In the genomic region with DNA sequence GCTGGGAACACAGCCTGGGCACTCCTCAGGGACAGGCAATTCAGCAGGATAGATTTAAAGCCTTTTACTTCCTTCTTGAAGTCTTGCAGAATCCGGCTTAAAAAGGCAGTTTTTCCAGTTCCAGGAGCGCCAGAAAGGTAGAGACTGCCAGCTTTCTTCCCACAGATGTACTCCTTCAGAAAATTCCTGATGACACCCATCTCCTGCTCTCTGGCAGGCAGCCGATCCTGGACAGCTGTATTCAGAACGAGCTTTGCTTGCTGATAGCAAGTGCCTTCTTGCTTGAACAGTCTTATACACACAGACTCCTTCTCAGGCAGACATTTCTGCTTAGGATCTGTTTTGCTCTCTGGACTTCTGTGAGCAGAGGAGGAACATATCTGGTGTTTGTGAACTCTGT, we compare ENCODE assay signal across 27 mouse cellular contexts. TPM values are rescaled to one million over a fixed set of nuclear protein-coding genes. Genes with fewer than 3 reads are reported as not detected.
"Had no signal": no experiment of that assay in that cellular context is flagged by ENCODE, and none has a peak within 500 bp of the region (broad histone marks: within the 10 kb centered on the region; RNA-seq: fewer than 3 reads in every experiment).

No protein-coding gene starts in this region.

- DNase-seq: cerebellum, adult 2 months; cerebellum, adult 8-10 months; cerebellum, adult 9-10 months; cerebellum, adult 9-11 months; cerebellum, postnatal 10 days; cerebellum, postnatal 14 days; cerebellum, postnatal 25 days; cerebellum, postnatal 36 days; embryo, embryonic 11 days; forebrain, postnatal 0 days; gastrocnemius, adult 2 months; gastrocnemius, postnatal 10 days; gastrocnemius, postnatal 14 days; gastrocnemius, postnatal 25 days; gastrocnemius, postnatal 36 days; heart, adult 18-20 months; heart, adult 2 months had no signal

- ATAC-seq: forebrain, embryonic 13.5 days; forebrain, embryonic 14.5 days; forebrain, embryonic 15.5 days; forebrain, embryonic 16.5 days; forebrain, postnatal 0 days had no signal

RNA-seq across cellular contexts. Expression of a gene that starts 27.6 kb away (rescaled TPM):
- total RNA-seq: common myeloid progenitor, adult 5-6 weeks; forebrain, postnatal 0 days; gastrocnemius, adult 18-20 months; gastrocnemius, adult 2 months; gastrocnemius, adult 8-10 months; gastrocnemius, postnatal 10 days; gastrocnemius, postnatal 14 days; gastrocnemius, postnatal 25 days; gastrocnemius, postnatal 36 days; gastrocnemius, postnatal 4 days; granulocyte monocyte progenitor cell, adult 5-6 weeks; heart, adult 18-20 months; heart, adult 2 months; heart, adult 8-10 months had no signal
